Comparison of ENCODE assay signal across 32 mouse cellular contexts in the genomic region with DNA sequence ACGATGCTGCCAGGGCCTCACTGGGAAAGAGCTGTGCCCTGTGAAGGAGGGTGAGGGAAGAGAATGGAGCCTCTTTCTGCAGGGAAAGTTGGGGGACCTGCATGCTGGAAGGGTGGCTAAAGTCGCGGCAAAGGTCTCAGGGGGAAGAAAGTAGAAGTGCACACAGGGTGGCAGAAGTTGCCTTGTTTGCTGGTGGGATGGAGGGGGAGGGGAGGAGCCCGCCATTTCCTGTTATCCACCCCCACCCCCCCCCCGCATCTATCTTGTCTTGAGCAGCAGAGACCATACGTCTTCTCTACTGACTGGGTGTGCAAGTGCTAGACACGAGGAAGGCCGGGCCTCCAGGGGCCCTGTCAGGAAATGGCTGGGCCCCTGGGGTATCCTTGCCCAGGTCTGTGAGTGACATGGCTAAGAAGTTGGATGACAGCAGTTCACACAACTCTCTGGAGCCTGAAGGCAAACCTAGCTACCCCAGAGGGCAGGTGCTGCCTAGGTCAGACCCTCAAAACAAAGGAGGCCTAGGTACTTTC. TPM values are rescaled to one million over a fixed set of nuclear protein-coding genes. Genes with fewer than 3 reads are reported as not detected.
A peak's percentile ranks its signal among the peaks of the same experiment; 100 is the strongest.
DNase-seq lines count a peak whose midpoint lies in the region; ATAC-seq lines count a peak whose summit lies in the region.
"Had no signal": no experiment of that assay in that cellular context is flagged by ENCODE, and none has a peak within 500 bp of the region (broad histone marks: within the 10 kb centered on the region; RNA-seq: fewer than 3 reads in every experiment).

No protein-coding gene starts in this region.

- no peaks in the 10 kb centered on the region for H3K27me3 ChIP-seq in embryonic facial prominence, embryonic 10.5 days (replicated peaks; ENCODE audit: low read depth, poor library complexity, severe bottlenecking)
- no peaks in the 10 kb centered on the region for H3K27me3 ChIP-seq in splenic B cell, adult 2 months (ENCODE audit: control insufficient read depth, insufficient read depth, low read length, poor library complexity, severe bottlenecking)
- H3K27me3 ChIP-seq in forebrain, embryonic 12.5 days: no peaks in the 10 kb centered on the region
- H3K27me3 ChIP-seq: embryonic facial prominence, embryonic 13.5 days; heart, embryonic 13.5 days; intestine, embryonic 15.5 days had no signal

- ATAC-seq in megakaryocyte progenitor cell, adult 5-6 weeks (replicated peaks; ENCODE audit: poor library complexity): no peak
- ATAC-seq in forebrain, embryonic 12.5 days (ENCODE audit: low FRiP score): no peak
- ATAC-seq: forebrain, embryonic 16.5 days; hindbrain, embryonic 16.5 days; intestine, embryonic 15.5 days had no signal

- no peaks in the 10 kb centered on the region for H3K36me3 ChIP-seq in embryonic facial prominence, embryonic 10.5 days (replicated peaks)
- H3K36me3 ChIP-seq in splenic B cell, adult 2 months (ENCODE audit: control insufficient read depth, insufficient read depth, low read length, poor library complexity, severe bottlenecking): no peaks in the 10 kb centered on the region
- H3K36me3 ChIP-seq in forebrain, embryonic 12.5 days (replicated peaks): no peaks in the 10 kb centered on the region
- H3K36me3 ChIP-seq: embryonic facial prominence, embryonic 13.5 days; forebrain, embryonic 10.5 days; heart, embryonic 13.5 days; hindbrain, embryonic 10.5 days; intestine, embryonic 15.5 days; midbrain, embryonic 10.5 days had no signal

- no peak overlapping the region for H3K9ac ChIP-seq in forebrain, embryonic 12.5 days
- H3K9ac ChIP-seq: embryonic facial prominence, embryonic 13.5 days; heart, embryonic 13.5 days; intestine, embryonic 15.5 days; liver, embryonic 14.5 days had no signal

- WGBS in embryonic facial prominence, embryonic 10.5 days: 63% methylated on average over 8 of the region's 8 CpGs
- 73% methylated on average over 8 of the region's 8 CpGs for WGBS in forebrain, embryonic 12.5 days

- no peaks in the 10 kb centered on the region for H3K9me3 ChIP-seq in embryonic facial prominence, embryonic 10.5 days
- H3K9me3 ChIP-seq in forebrain, embryonic 12.5 days: no peaks in the 10 kb centered on the region
- H3K9me3 ChIP-seq: embryonic facial prominence, embryonic 13.5 days; forebrain, embryonic 10.5 days; heart, embryonic 13.5 days; hindbrain, embryonic 10.5 days; intestine, embryonic 15.5 days; midbrain, embryonic 10.5 days had no signal

- no peak overlapping the region for H3K4me2 ChIP-seq in forebrain, embryonic 12.5 days
- H3K4me2 ChIP-seq: embryonic facial prominence, embryonic 13.5 days; heart, embryonic 13.5 days; intestine, embryonic 15.5 days had no signal

- H3K4me3 ChIP-seq in embryonic facial prominence, embryonic 10.5 days: no peak overlapping the region
- H3K4me3 ChIP-seq in forebrain, embryonic 12.5 days (replicated peaks): no peak overlapping the region
- H3K4me3 ChIP-seq: embryonic facial prominence, embryonic 13.5 days; forebrain, embryonic 10.5 days; heart, embryonic 13.5 days; hindbrain, embryonic 10.5 days; intestine, embryonic 15.5 days; midbrain, embryonic 10.5 days had no signal

- peak overlapping the region; percentile 15; the same call in 1 of the 2 replicates for H3K27ac ChIP-seq in embryonic facial prominence, embryonic 10.5 days (replicated peaks)
- no peak overlapping the region for H3K27ac ChIP-seq in forebrain, embryonic 12.5 days
- H3K27ac ChIP-seq: embryonic facial prominence, embryonic 13.5 days; forebrain, embryonic 10.5 days; heart, embryonic 13.5 days; hindbrain, embryonic 10.5 days; intestine, embryonic 15.5 days; kidney, postnatal 0 days; liver, embryonic 14.5 days; midbrain, embryonic 10.5 days had no signal

- peak; percentile 40 to 56 for DNase-seq in spleen, postnatal 36 days (ENCODE audit: low spot score in 2 of 2)
- no peak for DNase-seq in spleen, postnatal 4 days (ENCODE audit: low spot score in 2 of 2)
- no peak for DNase-seq in embryonic facial prominence, embryonic 10.5 days (ENCODE audit: low spot score)
- DNase-seq in splenic B cell, adult 2 months (ENCODE audit: low read depth, low spot score): peak; percentile 54
- peak; percentile 34 to 58 for DNase-seq in thymus, postnatal 36 days
- no peak for DNase-seq in retina, embryonic 14.5 days (ENCODE audit: low spot score)
- DNase-seq: adrenal gland, postnatal 14 days; cerebellum, adult 11 months; cerebellum, adult 9-10 months; cerebellum, postnatal 36 days; embryo, embryonic 11 days; heart, postnatal 10 days; kidney, adult 2 months; kidney, postnatal 4 days; layer of hippocampus, postnatal 36 days; left cerebral cortex, postnatal 4 days; liver; lung, adult 2 months; lung, postnatal 14 days; right cerebral cortex, postnatal 25 days had no signal

- H3K4me1 ChIP-seq in embryonic facial prominence, embryonic 10.5 days: peaks cover 13% of the 10 kb centered on the region
- no peaks in the 10 kb centered on the region for H3K4me1 ChIP-seq in forebrain, embryonic 12.5 days
- H3K4me1 ChIP-seq: intestine, embryonic 15.5 days; midbrain, embryonic 10.5 days had no signal

RNA-seq across cellular contexts. Expression of a gene that starts 15.8 kb away (rescaled TPM):
- polyA plus RNA-seq in embryonic facial prominence, embryonic 10.5 days (2016; fragmentation: Nextera tagmentation; extraction: Ambion mirVana): 0.17 and 0.19 TPM in 2 replicates
- 0.12 and 1.3 TPM in 2 replicates for total RNA-seq in megakaryocyte progenitor cell, adult 5-6 weeks (2015)
- not detected in 2 replicates for total RNA-seq in megakaryocyte progenitor cell, adult 5-6 weeks (2017)
- 0.19 and 0.34 TPM in 2 replicates for polyA plus RNA-seq in forebrain, embryonic 12.5 days (2016; fragmentation: Nextera tagmentation; extraction: Ambion mirVana)

Comparison
In these comparisons a context has a peak if more than half of its experiments do, and no peak if none do; other contexts are left out.
1. DNase-seq: peak in spleen, postnatal 36 days (2 of 2), splenic B cell, adult 2 months (single experiment) and thymus, postnatal 36 days (2 of 2); none in spleen, postnatal 4 days (0 of 2), embryonic facial prominence, embryonic 10.5 days (single experiment) and retina, embryonic 14.5 days (single experiment).